Mouse (Mus musculus): Measurements from ENCODE around the gene Pdxdc1. TPM values are rescaled to one million over a fixed set of nuclear protein-coding genes. Genes with fewer than 3 reads are reported as not detected.
A peak's percentile ranks its signal among the peaks of the same experiment; 100 is the strongest.

The Pdxdc1 gene
- polyA plus RNA-seq, 1 experiment: 156 TPM

DNA sequence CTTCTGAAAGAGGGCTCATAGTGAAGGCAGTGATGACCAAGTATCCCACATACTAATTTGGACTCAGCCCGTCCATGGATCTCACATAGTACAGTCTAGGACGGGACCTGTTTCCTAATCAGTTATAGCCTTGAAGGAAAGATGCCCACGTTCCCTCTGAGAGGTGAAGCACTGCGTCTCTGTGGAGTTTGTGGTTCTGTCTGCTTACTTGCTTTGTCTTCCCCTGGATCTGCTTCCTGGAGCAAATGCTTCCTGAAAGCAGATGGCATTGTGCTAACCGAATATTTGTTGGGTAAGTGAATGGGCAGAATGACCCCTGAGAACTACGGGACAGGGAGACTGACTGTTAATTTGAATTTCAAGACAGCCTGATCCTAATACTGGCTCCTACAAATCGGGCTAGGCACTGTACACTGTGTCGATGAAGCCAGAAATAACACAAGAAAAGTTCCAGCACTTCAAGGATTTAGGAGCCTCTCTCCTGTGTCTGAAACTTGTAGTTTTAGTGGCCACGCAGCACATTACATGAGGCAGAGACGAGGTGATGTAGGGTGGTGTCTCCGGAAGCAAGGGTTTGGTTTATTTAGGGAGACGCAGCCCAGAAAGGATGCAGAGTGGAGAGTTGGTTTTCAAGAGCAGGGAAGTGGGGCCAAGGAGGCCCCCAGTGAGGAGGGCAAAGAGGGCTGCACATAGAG is 83.0 kb downstream of the Pdxdc1 start:
- no peak for TF ChIP-seq POLR2A (IDR thresholded peaks at IDR 0.05; ENCODE audit: insufficient read depth, low read length)
- H3K9me3 ChIP-seq (replicated peaks; ENCODE audit: control insufficient read depth, insufficient read depth, low read length, poor library complexity, severe bottlenecking): no peaks in the 10 kb centered on the region
- no peaks in the 10 kb centered on the region for H3K4me1 ChIP-seq (ENCODE audit: control insufficient read depth, insufficient read depth, low read length)
- H3K27ac ChIP-seq (ENCODE audit: insufficient read depth, low read length): no peak overlapping the region
- peak overlapping the region; percentile 70 for H3K9ac ChIP-seq (ENCODE audit: low read depth, poor library complexity, severe bottlenecking)
- no peaks in the 10 kb centered on the region for H3K27me3 ChIP-seq (ENCODE audit: control insufficient read depth, insufficient read depth, low read length, poor library complexity, severe bottlenecking)
- H3K4me3 ChIP-seq (ENCODE audit: low read depth, low read length): peak overlapping the region; percentile 83
- H3K36me3 ChIP-seq (ENCODE audit: control insufficient read depth, insufficient read depth, low read length, poor library complexity, severe bottlenecking): no peaks in the 10 kb centered on the region; the same call in 1 of the 2 replicates

GRCm38 (mm10) chr16:13819394-13819743 is 83.6 kb downstream of the Pdxdc1 start:
- Histone ChIP-seq H3K27ac (ENCODE audit: insufficient read depth, low read length) (no peak overlapping the region), H3K4me3 (ENCODE audit: low read depth, low read length) (peak overlapping the region; percentile 83), H3K9me3 (replicated peaks; ENCODE audit: control insufficient read depth, insufficient read depth, low read length, poor library complexity, severe bottlenecking) (no peaks in the 10 kb centered on the region), H3K27me3 (ENCODE audit: control insufficient read depth, insufficient read depth, low read length, poor library complexity, severe bottlenecking) (no peaks in the 10 kb centered on the region), H3K36me3 (ENCODE audit: control insufficient read depth, insufficient read depth, low read length, poor library complexity, severe bottlenecking) (peaks cover 4% of the 10 kb centered on the region), H3K4me1 (ENCODE audit: control insufficient read depth, insufficient read depth, low read length) (no peaks in the 10 kb centered on the region), H3K9ac (ENCODE audit: low read depth, poor library complexity, severe bottlenecking) (peak overlapping the region; percentile 70)
- TF ChIP-seq CTCF (IDR thresholded peaks at IDR 0.05; ENCODE audit: low read depth, low read length): no peak
- no peak for TF ChIP-seq POLR2A (IDR thresholded peaks at IDR 0.05; ENCODE audit: insufficient read depth, low read length)
- no peak for TF ChIP-seq EP300 (IDR thresholded peaks at IDR 0.05; ENCODE audit: insufficient read depth, low read depth, low read length)

DNA sequence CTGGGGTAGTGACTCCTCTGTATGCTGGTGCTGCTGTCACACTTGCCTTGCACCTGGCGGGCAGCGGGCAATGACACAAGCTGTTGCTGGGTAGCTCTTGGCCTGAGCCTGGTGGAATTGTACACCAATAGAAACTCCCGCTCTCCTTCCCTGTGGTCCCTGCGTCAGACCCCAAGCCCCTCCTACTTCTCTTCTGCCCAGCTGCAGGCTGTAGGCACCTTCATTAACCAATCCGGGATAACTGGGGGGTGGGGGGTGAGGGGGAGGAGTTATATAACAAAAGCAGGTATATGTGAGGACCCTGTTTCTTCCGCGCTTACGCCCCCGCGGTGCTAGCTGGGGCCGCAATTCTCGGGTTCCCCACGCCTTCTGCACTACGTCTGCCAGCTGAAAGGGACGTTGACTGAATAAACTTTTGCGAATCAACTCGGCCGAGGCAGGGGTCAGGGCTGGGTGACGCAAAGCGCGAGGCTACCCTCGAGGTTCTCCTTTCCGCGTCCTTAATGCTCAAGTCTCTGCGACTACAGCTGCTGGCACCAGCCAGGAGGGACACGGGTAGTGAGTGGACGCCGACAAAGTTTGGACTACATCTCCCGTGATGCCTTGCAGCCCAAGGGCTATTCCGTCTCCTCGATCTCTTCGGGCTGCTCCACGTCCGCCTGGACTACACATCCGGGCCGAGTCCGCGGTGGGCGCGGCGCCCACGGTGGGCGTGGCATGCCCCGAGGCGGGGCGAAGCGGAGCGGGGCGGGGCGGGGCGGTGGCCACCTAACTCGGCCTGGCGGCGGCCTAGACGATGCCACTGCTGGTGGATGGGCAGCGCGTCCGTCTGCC is 84.2 kb downstream of the Pdxdc1 start, which contains the start of gene Ntan1:
Gene Ntan1, plus strand, starts transcription at position 286 of the 834 bp plus-strand sequence.
- Histone ChIP-seq H3K36me3 (ENCODE audit: control insufficient read depth, insufficient read depth, low read length, poor library complexity, severe bottlenecking) (peaks cover 9% of the 10 kb centered on the region), H3K9me3 (replicated peaks; ENCODE audit: control insufficient read depth, insufficient read depth, low read length, poor library complexity, severe bottlenecking) (no peaks in the 10 kb centered on the region), H3K27me3 (ENCODE audit: control insufficient read depth, insufficient read depth, low read length, poor library complexity, severe bottlenecking) (no peaks in the 10 kb centered on the region), H3K4me1 (ENCODE audit: control insufficient read depth, insufficient read depth, low read length) (no peaks in the 10 kb centered on the region), H3K27ac (ENCODE audit: insufficient read depth, low read length) (no peak within 1 kb of the TSS), H3K4me3 (ENCODE audit: low read depth, low read length) (peak within 1 kb of the TSS; percentile 83), H3K9ac (ENCODE audit: low read depth, poor library complexity, severe bottlenecking) (peak within 1 kb of the TSS; percentile 70)
- no peak for TF ChIP-seq CTCF (IDR thresholded peaks at IDR 0.05; ENCODE audit: low read depth, low read length)
- peak; percentile 53; the same call in 1 of the 2 replicates for TF ChIP-seq EP300 (IDR thresholded peaks at IDR 0.05; ENCODE audit: insufficient read depth, low read depth, low read length)
- peak; percentile 12 for TF ChIP-seq POLR2A (IDR thresholded peaks at IDR 0.05; ENCODE audit: insufficient read depth, low read length)

- Histone ChIP-seq H3K27ac (ENCODE audit: insufficient read depth, low read length) (no peak overlapping the region), H3K36me3 (ENCODE audit: control insufficient read depth, insufficient read depth, low read length, poor library complexity, severe bottlenecking) (peaks cover 56% of the 10 kb centered on the region), H3K27me3 (ENCODE audit: control insufficient read depth, insufficient read depth, low read length, poor library complexity, severe bottlenecking) (no peaks in the 10 kb centered on the region), H3K9me3 (replicated peaks; ENCODE audit: control insufficient read depth, insufficient read depth, low read length, poor library complexity, severe bottlenecking) (no peaks in the 10 kb centered on the region), H3K4me3 (ENCODE audit: low read depth, low read length) (no peak overlapping the region), H3K4me1 (ENCODE audit: control insufficient read depth, insufficient read depth, low read length) (no peaks in the 10 kb centered on the region), H3K9ac (ENCODE audit: low read depth, poor library complexity, severe bottlenecking) (no peak overlapping the region)
- no peak for TF ChIP-seq EP300 (IDR thresholded peaks at IDR 0.05; ENCODE audit: insufficient read depth, low read depth, low read length)
Measured at GRCm38 (mm10) chr16:13813200-13813599, 89.7 kb downstream of the Pdxdc1 start.

DNA sequence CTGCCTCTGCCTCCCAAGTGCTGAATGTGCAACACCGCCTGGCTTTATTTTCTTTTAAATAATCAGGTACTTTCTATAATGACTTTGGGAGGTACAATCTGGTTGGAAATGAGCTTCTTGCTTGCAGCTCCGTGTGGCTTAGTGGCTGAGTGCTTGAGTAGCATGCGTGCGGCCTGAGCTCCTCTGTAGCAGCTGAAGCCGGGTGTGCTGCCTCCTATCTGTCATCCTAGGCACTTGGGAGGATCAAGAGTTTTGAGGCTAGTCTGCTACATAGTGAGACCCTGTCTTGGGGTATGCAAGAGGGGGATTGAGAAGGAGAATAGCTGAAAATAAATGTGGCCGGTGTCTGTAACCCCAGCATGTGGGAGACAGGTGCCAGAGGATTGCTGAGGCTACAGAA is 90.8 kb downstream of the Pdxdc1 start:
- Histone ChIP-seq H3K27me3 (ENCODE audit: control insufficient read depth, insufficient read depth, low read length, poor library complexity, severe bottlenecking) (no peaks in the 10 kb centered on the region), H3K9me3 (replicated peaks; ENCODE audit: control insufficient read depth, insufficient read depth, low read length, poor library complexity, severe bottlenecking) (no peaks in the 10 kb centered on the region), H3K9ac (ENCODE audit: low read depth, poor library complexity, severe bottlenecking) (no peak overlapping the region), H3K27ac (ENCODE audit: insufficient read depth, low read length) (no peak overlapping the region), H3K4me3 (ENCODE audit: low read depth, low read length) (no peak overlapping the region), H3K4me1 (ENCODE audit: control insufficient read depth, insufficient read depth, low read length) (no peaks in the 10 kb centered on the region), H3K36me3 (ENCODE audit: control insufficient read depth, insufficient read depth, low read length, poor library complexity, severe bottlenecking) (peaks cover 61% of the 10 kb centered on the region)
- TF ChIP-seq POLR2A (IDR thresholded peaks at IDR 0.05; ENCODE audit: insufficient read depth, low read length) (no peak), EP300 (IDR thresholded peaks at IDR 0.05; ENCODE audit: insufficient read depth, low read depth, low read length) (no peak), CTCF (IDR thresholded peaks at IDR 0.05; ENCODE audit: low read depth, low read length) (no peak)

DNA sequence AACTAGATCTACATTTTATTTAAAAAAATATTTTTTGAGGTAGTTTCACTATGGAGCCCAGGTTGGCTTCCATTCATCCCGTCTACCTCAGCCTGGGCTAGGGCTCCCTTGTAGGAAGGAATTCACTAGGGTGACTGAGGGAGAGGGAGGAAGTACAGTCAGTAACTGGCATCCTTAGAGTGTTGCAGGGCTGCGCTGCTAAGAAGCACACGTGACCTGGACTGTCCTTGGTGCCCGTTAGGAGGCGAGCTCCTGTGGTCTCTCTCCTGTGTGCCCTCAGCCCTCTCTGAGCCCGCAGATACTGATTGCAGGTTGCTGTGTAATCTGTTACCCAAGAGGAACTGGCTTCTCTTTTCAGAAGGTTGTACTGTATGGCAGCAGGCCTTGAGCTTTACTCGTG is 94.5 kb downstream of the Pdxdc1 start:
- Histone ChIP-seq H3K27ac (ENCODE audit: insufficient read depth, low read length) (no peak overlapping the region), H3K36me3 (ENCODE audit: control insufficient read depth, insufficient read depth, low read length, poor library complexity, severe bottlenecking) (peaks cover 81% of the 10 kb centered on the region), H3K27me3 (ENCODE audit: control insufficient read depth, insufficient read depth, low read length, poor library complexity, severe bottlenecking) (no peaks in the 10 kb centered on the region), H3K4me1 (ENCODE audit: control insufficient read depth, insufficient read depth, low read length) (no peaks in the 10 kb centered on the region), H3K9ac (ENCODE audit: low read depth, poor library complexity, severe bottlenecking) (no peak overlapping the region), H3K4me3 (ENCODE audit: low read depth, low read length) (no peak overlapping the region), H3K9me3 (replicated peaks; ENCODE audit: control insufficient read depth, insufficient read depth, low read length, poor library complexity, severe bottlenecking) (no peaks in the 10 kb centered on the region)
- TF ChIP-seq EP300 (IDR thresholded peaks at IDR 0.05; ENCODE audit: insufficient read depth, low read depth, low read length) (no peak), POLR2A (IDR thresholded peaks at IDR 0.05; ENCODE audit: insufficient read depth, low read length) (no peak), CTCF (IDR thresholded peaks at IDR 0.05; ENCODE audit: low read depth, low read length) (no peak)

Measured in ES-Bruce4 (cell line).